Comparison of ENCODE assay signal across 16 mouse cellular contexts in the genomic region with DNA sequence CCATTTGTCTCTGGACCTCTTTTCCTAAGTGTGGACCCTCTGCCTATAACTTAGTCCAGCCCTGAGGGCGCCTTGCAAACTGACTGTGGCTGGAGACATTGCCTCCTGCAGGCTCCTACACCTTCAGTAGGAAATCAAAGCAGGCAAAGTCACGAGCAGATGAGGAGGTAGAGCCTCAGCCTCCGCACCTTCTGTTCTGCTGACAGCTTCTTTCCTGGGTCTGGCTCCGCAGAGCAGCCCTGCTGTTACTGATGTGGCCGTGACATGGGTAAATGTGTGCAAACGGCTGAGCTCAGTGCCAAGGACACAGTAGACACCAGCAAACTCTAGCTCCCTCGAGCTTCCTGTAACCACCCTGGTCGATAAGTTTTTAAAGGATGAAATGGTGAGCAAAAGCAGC.
A peak's percentile ranks its signal among the peaks of the same experiment; 100 is the strongest.
DNase-seq lines count a peak whose midpoint lies in the region; ATAC-seq and TF ChIP-seq lines count a peak whose summit lies in the region.
"Had no signal": no experiment of that assay in that cellular context is flagged by ENCODE, and none has a peak within 500 bp of the region (broad histone marks: within the 10 kb centered on the region; RNA-seq: fewer than 3 reads in every experiment).

No protein-coding gene starts in this region.

- no peak overlapping the region for H3K4me2 ChIP-seq in lung, postnatal 0 days (replicated peaks; ENCODE audit: low read depth, low read length)
- H3K4me2 ChIP-seq in hindbrain, embryonic 11.5 days (replicated peaks; ENCODE audit: low read depth, low read length) = no peak overlapping the region
- H3K4me2 ChIP-seq: heart, embryonic 11.5 days; limb, embryonic 15.5 days; midbrain, embryonic 12.5 days; neural tube, embryonic 12.5 days had no signal

- DNase-seq in cerebellum, postnatal 4 days (ENCODE audit: low spot score in 2 of 2) = no peak
- DNase-seq in frontal cortex, postnatal 10 days (ENCODE audit: low spot score in 2 of 2) = peak; percentile 23 to 34
- peak; percentile 67 for DNase-seq in left cerebral cortex, adult 11 months (ENCODE audit: low spot score)
- DNase-seq in right cerebral cortex, postnatal 14 days = peak; percentile 43
- no peak for DNase-seq in lung, postnatal 0 days (ENCODE audit: low spot score)
- DNase-seq in gastrocnemius, adult 2 months = no peak
- no peak for DNase-seq in hindbrain, embryonic 11.5 days (ENCODE audit: low spot score)
- DNase-seq: adrenal gland, postnatal 36 days; forebrain, postnatal 0 days had no signal

- no peaks in the 10 kb centered on the region for H3K9me3 ChIP-seq in lung, postnatal 0 days (ENCODE audit: low read length)
- no peaks in the 10 kb centered on the region for H3K9me3 ChIP-seq in hindbrain, embryonic 11.5 days (ENCODE audit: control insufficient read depth, low read length)
- H3K9me3 ChIP-seq: limb, embryonic 15.5 days; midbrain, embryonic 12.5 days; neural tube, embryonic 12.5 days had no signal

- H3K4me3 ChIP-seq in lung, postnatal 0 days (ENCODE audit: low read depth, low read length) = no peak overlapping the region
- no peak overlapping the region for H3K4me3 ChIP-seq in gastrocnemius, adult 2 months
- no peak overlapping the region for H3K4me3 ChIP-seq in hindbrain, embryonic 11.5 days (ENCODE audit: low read depth, low read length)
- H3K4me3 ChIP-seq: limb, embryonic 15.5 days; midbrain, embryonic 12.5 days; neural tube, embryonic 12.5 days had no signal

- intact Hi-C loops in gastrocnemius, adult 2 months (cut with DNase I) = no loop called here

- TF ChIP-seq EP300 in lung, postnatal 0 days (IDR thresholded peaks at IDR 0.05) = no peak

- no peak overlapping the region for H3K9ac ChIP-seq in lung, postnatal 0 days (replicated peaks; ENCODE audit: low read depth)
- H3K9ac ChIP-seq in hindbrain, embryonic 11.5 days (ENCODE audit: low read depth, low read length) = no peak overlapping the region
- H3K9ac ChIP-seq: forebrain, postnatal 0 days; limb, embryonic 15.5 days; midbrain, embryonic 12.5 days; neural tube, embryonic 12.5 days had no signal

- no peaks in the 10 kb centered on the region for H3K36me3 ChIP-seq in lung, postnatal 0 days (ENCODE audit: insufficient read depth, low read length)
- H3K36me3 ChIP-seq in hindbrain, embryonic 11.5 days (ENCODE audit: control insufficient read depth, insufficient read depth, low read length) = no peaks in the 10 kb centered on the region
- H3K36me3 ChIP-seq: limb, embryonic 15.5 days; midbrain, embryonic 12.5 days; neural tube, embryonic 12.5 days had no signal

- WGBS in lung, postnatal 0 days = 61% methylated on average over 8 of the region's 8 CpGs
- WGBS in hindbrain, embryonic 11.5 days = 80% methylated on average over 8 of the region's 8 CpGs

- no peak overlapping the region for H3K27ac ChIP-seq in lung, postnatal 0 days (ENCODE audit: low read length)
- H3K27ac ChIP-seq in gastrocnemius, adult 2 months = no peak overlapping the region
- no peak overlapping the region for H3K27ac ChIP-seq in hindbrain, embryonic 11.5 days (ENCODE audit: low read depth, low read length)
- H3K27ac ChIP-seq: hindbrain, postnatal 0 days; kidney, postnatal 0 days; limb, embryonic 15.5 days; midbrain, embryonic 12.5 days; neural tube, embryonic 12.5 days had no signal

- no peaks in the 10 kb centered on the region for H3K4me1 ChIP-seq in lung, postnatal 0 days (ENCODE audit: insufficient read depth, low read depth, low read length)
- no peaks in the 10 kb centered on the region for H3K4me1 ChIP-seq in hindbrain, embryonic 11.5 days (replicated peaks; ENCODE audit: control insufficient read depth, insufficient read depth, low read length)
- H3K4me1 ChIP-seq: limb, embryonic 15.5 days; midbrain, embryonic 12.5 days; neural tube, embryonic 12.5 days had no signal

- no peaks in the 10 kb centered on the region for H3K27me3 ChIP-seq in lung, postnatal 0 days (replicated peaks; ENCODE audit: insufficient read depth, low read length)
- no peaks in the 10 kb centered on the region for H3K27me3 ChIP-seq in hindbrain, embryonic 11.5 days (ENCODE audit: control insufficient read depth, insufficient read depth, low read length)
- H3K27me3 ChIP-seq: limb, embryonic 15.5 days; midbrain, embryonic 12.5 days; neural tube, embryonic 12.5 days had no signal

- ATAC-seq in cerebellum, adult (ENCODE audit: insufficient number of reproducible peaks, low FRiP score, low TSS enrichment) = peak; percentile 37; the same call in 1 of the 2 replicates
- ATAC-seq in lung, postnatal 0 days = no peak
- no peak for ATAC-seq in hindbrain, embryonic 11.5 days (ENCODE audit: low FRiP score)
- ATAC-seq: forebrain, postnatal 0 days; hindbrain, postnatal 0 days had no signal

- no peak for TF ChIP-seq CTCF in lung, postnatal 0 days (IDR thresholded peaks at IDR 0.05)
- no peak for TF ChIP-seq CTCF in gastrocnemius, adult 2 months (IDR thresholded peaks at IDR 0.05)

Comparison
In these comparisons a context has a peak if more than half of its experiments do, and no peak if none do; other contexts are left out.
1. DNase-seq: peak in frontal cortex, postnatal 10 days (2 of 2), left cerebral cortex, adult 11 months (single experiment) and right cerebral cortex, postnatal 14 days (single experiment); none in cerebellum, postnatal 4 days (0 of 2), lung, postnatal 0 days (single experiment), gastrocnemius, adult 2 months (single experiment) and hindbrain, embryonic 11.5 days (single experiment).